Mouse (Mus musculus) gastrocnemius, postnatal 4 days (tissue): Measurements from ENCODE around the gene Diaph3. TPM values are rescaled to one million over a fixed set of nuclear protein-coding genes. Genes with fewer than 3 reads are reported as not detected.

ENCODE experiments used
- DNase-seq, 2 experiments: peaks; one replicate each; pipeline ENCODE4 v3.0.0; 2021 to 2022; ENCODE audit warnings: low spot score in 2 of 2, mixed read lengths in 2 of 2
- microRNA-seq: library from miRNA; unstranded; fragments of <30 nt; microRNA quantifications from one replicate; pipeline ENCODE4 v1.2.0, GENCODE M21; 2021
- total RNA-seq, 2 experiments: library from RNA; stranded (reverse); gene quantifications; 2 replicates each; pipeline ENCODE4 v1.2.3; 2021

Gene Diaph3
- total RNA-seq, 2 experiments from 2014 or later: 12.1 to 15.3 TPM

DNA sequence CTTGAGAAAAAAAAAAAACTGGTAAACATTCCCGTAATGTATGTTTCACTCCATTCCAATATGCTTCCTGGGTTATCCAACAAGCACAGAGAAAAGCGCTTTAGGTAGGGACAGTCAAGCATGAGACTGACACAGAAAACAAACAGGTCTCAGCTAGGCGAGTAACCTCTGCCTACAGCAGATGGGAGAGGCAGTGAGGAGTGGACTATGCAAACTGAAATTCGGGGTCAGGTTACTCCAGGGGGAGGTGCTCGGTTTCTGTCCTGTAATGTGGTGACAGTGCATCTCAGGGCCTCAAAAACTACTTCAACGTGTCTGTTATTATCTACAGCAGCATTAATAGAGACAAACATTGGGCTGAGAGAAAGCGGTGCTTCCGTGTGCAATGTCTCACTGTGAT lies 465.7 kb downstream of the Diaph3 start:
- no peak for DNase-seq

DNA sequence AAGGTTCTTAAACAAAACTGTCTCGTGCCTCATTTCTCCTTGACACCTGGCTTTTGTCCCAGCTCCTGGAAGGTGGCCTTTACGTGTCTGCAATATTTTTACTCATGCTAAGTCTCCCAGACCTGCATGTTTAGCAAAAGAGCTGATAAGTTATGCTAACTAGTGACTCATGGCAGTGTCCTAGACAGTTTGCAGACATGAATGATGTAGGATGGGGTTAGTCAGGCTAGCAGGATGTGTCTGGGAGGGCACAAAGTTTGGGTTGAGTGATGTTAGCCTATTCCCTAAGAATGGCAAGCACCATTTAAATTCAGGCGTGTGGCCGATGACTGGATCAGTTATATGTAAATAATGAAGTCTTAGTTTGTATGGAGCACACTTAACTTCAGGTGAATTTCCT lies 478.2 kb downstream of the Diaph3 start:
- no peak for DNase-seq

DNA sequence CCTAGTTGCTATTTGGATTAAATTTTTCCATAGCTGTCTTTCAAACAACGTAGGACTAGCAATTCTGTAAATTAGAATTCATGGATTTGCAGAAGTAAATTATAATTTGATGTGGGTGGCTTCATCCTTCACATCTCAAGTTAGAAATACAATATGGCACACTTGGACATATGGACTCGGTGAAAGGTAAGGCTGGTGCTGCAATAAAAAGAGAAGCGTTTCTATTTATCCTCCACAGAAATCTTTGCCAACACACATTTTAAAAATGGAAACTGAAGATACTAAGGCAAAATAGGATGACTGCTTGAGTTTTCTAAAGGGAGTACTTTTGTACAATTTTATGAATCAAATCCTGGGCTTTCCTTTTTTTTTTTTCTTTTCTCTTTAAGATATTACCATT lies 480.5 kb downstream of the Diaph3 start:
- no peak for DNase-seq

DNA sequence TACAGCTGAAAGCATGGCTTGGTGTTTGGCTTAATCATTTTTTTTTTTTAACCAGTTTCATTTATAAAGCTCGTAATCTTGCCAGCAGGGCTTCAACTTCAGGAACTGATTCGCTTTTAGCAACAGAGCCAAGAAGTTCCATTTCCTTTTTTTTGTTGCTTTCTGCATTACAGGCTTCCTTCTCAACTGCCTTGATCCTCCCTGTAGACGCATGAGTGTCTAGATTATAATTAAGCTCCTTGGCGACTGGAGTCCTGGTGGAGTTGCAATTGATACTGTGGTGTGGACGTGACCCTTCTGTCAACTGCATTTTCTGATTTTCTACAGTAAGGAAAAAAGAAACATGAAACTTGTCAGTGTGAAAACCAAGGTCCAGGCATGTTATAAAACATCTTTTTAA lies 484.8 kb downstream of the Diaph3 start:
- DNase-seq: no peak

DNA sequence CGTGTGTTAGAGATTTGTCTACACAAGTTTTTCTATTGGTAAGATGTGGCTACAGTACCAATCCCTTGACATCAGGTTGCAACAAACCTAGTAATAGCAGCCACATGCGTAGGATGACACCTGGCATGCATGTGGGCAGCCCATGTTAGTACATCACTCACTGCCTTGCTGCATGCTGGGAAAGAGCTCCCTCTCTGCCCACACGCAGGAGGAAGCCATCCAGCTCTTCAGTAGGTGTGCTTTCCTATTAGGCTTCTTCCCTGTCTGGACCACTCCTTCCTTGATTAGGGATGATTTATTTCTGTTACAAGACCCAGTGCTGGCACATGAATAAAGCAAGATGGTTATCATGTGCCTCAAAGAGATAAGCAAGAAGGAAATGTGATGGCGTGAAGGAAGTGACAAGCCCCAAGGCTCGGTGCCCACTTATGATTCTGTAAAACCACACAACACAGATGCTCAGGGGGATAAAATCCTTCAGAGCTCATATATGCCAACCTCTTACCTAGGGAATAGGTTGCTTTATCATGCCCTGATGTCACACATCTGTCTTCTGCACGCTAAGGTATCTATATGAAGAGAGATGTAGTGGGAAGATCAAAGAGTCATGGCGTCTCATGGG lies 494.4 kb downstream of the Diaph3 start:
- no peak for DNase-seq

DNA sequence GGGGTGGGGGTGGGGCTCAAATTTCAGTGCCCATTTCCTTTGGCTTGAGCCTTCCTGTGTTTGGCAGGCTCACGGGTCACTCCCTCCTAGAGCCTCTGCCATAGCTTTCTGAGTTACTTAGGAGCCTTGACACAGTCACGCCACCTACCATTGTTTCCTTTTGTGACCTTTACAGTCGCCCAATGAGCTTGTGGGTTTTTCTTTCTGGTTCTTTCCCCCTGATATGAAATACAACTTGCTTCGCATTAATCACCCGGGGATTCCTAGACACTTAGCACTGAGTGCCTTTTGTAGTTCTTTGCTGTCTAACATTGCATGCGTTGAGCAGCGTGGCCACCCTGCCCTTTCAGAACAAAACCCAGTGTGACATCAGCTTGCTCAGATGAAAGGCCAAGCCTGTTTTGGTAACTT lies 498.2 kb downstream of the Diaph3 start:
- DNase-seq: no peak

DNA sequence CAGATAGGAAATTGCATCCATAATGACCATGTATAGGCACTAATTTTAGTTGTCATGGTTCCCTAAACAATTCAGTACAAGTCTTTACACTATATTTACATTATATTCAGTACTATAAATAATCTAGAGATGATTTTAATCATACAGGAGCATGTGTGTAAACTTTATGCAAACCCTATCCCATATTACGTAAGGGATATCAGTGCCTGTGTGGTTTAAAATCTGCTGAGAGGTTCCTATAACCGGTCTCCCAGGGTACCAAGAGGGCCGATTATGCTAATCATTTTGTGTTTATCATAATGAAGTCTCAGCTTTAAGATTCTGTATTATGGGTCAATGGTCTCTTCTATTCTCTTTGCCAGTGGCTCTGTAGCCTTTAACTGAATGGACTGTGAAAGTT lies 499.2 kb downstream of the Diaph3 start:
- DNase-seq: no peak

DNA sequence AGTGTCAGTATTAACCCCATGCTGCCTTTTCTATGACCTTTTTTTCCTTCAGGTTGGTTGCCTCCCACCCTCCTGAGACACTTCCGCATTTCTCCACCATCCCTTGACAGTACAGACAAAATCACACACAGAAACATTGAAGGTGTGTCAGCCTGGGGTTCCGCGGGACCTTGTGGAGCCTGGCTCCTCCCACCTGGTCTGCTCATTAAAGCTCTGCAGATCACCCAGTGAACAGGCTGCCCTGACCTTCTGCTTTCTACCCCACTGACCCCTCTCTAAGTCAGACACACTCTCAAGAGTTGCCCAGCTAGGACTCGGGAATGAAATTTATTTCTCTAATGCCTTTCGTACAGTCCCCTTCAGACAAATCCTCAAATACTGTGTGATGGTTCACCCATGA lies 500.9 kb downstream of the Diaph3 start:
- DNase-seq: no peak

DNA sequence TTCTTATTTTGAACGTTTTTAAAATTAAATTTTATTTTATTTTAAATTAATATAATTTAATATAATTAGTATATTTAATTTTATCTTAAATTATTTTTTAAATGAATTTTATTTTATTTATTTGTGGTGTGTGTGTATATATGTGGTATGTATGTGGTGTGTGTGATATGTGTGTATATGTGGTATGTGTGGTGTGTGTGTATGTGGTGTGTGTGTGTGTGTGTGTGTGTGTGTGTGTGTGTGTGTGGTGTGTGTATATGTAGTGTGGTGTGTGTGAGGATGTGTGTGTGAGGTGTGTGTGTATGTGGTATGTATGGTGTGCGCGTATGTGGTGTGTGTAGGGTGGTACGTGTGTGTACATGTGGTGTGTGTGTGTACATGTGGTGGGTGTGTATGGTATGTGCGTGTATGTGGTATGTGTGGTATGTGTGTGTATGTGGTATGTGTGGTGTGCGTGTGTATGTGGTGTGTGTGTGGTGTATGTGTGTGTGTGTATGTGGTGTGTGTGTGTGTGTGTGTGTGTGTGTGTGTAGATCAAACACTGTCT lies 505.4 kb downstream of the Diaph3 start:
- no peak for DNase-seq

DNA sequence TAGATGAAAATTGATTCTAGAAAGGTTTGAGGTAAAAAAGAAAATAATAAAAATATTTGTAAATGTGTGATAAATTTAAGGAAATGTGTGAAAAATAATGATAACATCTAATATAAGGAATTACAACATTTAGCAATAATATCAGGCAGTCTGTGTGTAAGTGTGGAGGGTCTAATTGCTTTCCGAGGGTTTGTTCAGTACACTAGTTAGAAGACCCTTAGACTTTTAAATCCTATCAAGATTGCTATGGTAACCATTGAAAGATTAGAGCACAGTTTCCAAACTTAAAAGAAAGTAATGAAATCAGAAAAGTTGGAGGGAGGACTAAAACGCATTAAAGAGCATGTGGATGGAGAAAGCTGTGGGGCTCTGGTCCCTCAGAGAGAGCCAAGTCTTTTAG lies 506.0 kb downstream of the Diaph3 start:
- DNase-seq: no peak

DNA sequence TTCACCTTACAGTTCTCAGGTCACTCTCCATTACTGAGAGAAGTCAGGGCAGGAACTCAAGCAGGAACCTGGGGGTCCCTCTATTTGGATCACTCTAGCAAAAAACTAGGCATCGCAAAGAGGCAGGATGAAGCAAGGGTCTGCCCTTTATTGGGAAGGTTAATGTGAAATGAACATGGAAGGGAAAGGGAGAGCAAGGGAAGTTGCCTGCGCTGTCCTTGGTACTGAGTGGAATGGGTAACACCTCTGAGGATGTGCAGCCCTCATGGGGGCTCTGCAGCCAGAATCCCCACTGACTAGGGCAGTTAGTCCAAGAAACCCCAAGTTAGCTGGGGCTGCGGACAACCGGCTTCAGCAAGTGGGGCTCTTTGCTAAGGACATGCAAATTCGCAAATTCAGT lies 507.2 kb downstream of the Diaph3 start:
- DNase-seq: no peak

DNA sequence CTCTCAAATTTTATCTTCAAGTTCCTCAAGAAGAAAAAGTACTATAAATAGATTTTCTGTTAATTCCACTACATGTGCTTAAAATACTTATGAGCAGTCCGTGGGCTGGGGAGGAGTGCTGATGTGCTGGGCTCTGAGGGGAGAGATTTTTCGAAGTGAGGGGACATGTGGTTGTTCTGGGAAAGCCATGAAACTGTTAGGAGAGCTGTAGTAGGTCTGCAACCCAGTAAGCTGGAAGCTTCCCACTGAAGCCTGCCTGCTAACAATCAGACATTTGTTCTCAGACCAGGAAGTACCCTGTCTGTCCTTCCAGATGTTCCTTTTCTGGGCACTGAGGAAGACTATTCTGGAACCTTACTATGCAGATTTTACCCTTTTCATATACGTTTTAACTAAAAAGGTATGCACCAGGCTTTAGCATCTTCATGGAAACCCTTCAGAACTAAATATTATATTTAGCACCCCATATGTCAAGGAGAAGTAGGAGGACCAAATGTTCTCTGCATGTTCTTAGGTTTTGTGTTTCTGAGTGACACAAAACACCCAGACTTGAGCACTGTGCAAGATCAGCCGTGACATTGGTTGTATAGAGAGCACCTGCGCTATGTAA lies 516.1 kb downstream of the Diaph3 start:
- DNase-seq: no peak

DNA sequence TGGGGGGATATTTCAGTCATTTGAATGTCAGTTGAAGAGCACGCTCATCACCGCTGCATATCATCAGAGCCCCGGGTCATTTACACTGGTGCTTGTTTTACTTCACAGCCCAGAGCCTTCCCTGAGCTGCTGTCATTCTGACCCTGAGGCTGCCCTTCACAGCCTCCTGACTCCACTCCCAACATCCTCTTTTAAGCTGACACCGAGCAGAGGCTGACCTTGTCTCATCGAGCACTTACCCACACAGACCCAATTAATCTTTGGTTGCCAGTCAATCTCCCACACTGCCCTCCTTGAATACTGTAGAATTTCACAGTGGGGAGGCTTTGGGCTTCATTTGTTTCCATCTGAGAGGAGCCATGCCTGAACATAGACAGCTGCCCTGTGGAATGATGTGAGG lies 521.4 kb downstream of the Diaph3 start:
- DNase-seq: no peak

Small RNA genes lying within 50 kb of the gene (microRNA-seq; reads per million reads assigned to microRNA genes)
- not detected for gene Gm23438
